Mouse (Mus musculus): ENCODE data around the gene Osbpl11.

Gene Osbpl11

DNA sequence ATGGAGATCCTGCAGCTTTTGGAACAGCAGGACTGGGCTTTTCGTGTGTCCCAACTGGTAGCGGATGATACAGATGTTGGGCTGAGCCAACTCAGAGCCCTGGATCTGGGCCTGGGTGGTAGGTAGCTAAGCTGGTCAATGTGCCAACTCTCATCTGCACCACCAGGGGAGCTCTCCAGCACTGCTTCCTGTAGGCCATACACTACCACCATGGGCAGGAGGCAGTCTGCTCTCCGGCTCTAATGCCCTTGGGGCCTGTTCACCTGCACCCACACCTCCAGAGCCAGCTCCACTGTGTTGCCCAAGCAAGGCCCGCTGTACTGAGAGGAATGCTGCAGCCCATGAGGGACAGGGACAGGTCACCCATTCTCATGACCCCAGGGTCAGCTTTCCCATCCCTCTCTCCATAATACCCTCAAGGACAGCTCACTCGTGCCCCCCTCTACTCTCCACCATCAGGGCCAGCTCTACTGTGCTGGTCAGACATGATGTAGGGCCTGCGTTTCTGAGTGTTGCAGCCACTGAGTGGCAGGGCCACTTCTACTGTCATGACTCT, 59.3 kb downstream of the Osbpl11 start:
- peak; percentile 14 for DNase-seq

DNA sequence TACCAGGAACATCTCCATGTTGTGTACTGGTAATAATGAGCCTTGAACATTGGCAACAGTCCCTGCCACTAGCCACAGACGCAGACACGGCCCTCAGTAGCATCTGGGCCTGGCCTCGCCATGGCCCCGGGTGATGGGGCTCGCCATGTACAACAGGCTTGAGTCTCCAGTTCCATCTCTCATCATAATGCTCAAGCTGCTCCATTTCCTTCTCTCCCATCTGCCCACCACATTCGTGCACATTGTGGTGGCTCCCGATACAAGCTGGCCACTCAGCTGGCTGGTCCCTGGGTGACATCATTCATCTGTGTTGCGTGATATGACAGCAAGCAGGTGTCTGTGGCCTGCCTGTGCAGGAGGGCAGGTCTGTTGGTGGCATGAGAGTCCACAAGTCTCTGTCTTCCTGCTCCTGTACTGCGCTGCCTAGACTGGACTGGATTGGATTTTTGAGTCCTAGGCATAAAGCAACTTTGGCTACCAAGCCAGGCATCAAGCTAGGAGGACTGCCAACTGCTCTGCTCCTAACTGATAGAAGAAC, 60.1 kb downstream of the Osbpl11 start:
- DNase-seq: no peak

DNA sequence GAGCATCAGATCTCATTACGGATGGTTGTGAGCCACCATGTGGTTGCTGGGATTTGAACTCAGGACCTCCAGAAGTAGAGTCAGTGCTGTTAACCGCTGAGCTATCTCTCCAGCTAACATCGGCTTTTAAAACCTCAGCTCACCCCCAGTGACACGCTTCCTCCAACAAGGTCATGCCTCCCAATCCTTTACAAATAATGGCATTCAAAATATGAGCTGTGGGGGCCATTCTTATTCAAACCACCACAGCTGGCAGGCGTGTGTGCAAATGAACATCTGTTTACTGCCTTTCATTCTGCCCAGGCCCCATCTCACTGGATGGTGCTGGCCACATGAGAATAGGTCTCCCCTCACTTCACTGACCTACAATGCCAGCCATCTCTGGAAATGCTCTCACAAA, 61.7 kb downstream of the Osbpl11 start:
- DNase-seq: no peak

DNA sequence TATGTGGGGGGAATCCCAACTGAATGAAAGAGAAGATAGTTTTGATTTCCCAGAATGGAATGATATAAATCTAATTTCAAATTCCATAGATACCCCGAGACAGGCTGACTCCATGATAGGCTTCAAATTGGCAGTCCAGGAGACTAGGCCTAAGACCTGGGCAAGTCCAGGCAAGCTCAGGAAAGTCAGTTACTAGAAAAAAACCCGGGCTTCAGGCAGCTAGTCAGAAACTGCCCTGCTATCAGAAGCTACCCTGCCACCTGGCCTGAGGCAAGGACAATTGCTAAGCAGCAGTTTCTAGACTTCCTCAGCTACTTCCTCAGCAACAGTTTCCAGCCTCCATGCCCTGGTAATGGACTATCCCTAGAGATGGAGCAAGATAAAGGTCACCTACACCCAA, 62.1 kb downstream of the Osbpl11 start:
- DNase-seq: no peak

DNA sequence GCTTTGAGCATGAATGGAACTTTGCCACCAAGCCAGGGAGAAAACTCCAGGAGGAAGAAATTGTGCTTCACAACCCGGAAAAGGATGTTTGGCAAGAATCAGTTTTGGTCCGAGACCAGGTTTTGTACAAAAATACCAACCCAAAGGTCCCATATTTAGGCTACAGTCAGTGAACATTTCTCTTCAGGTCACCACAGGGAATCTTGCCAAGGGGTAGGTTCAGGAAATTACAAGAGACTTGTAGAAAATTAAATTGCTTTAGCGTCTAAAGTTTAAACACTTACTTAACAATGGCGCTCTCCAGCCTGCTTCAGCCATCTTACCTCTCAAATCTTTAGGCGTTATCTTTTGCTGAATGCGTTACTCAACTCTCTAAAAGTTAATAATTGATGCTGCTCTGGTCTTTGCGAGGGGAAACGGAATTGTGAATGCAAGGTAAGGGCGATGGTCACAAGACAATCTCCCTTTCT, 65.8 kb downstream of the Osbpl11 start:
- no peak for DNase-seq

DNA sequence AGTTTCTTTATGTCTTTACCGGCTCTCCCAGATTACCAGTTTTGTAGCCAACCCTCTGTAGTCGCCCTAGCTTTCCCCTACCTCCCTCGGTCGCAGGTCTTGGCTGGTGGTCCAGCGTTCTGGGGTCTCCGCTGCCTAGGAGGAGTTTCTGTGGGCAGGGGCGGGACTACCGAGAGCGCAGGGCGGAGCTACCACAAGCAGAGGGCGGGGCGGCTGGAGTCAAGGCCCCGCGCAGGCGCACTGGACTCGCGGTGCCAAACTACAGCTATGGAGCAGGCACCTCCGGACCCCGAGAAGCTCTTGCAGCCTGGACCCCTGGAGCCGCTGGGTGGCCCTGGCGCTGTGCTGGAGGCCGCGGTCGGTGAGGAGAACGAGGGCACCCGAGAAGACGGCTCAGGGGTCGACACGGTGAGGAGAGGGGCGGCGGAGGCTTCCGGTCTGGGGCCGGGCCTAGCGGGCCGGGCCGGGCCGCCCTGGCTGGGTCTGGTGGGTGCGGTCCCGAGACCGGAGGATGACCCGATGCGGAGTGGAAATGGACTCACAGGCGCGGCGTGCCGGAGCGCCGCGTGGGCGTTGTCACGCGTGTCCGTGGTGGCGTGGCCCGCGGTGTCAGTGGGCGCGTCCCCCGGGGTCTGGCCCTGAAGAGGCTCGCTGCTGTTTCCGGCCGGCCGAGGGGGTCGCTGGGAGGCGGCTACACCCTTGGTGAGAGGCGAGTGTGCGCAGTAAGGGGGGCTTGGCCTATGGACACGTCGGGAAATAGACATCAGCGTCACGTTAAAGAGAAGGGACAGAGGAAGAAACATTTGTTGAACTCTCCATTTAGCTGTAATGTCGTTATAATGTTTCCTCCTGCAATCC, 66.6 kb downstream of the Osbpl11 start, which contains the start of gene Snx4:
TSS of gene Snx4 (plus strand) at position 249 of the 858 bp plus-strand sequence.
- peak; percentile 94 for DNase-seq

DNA sequence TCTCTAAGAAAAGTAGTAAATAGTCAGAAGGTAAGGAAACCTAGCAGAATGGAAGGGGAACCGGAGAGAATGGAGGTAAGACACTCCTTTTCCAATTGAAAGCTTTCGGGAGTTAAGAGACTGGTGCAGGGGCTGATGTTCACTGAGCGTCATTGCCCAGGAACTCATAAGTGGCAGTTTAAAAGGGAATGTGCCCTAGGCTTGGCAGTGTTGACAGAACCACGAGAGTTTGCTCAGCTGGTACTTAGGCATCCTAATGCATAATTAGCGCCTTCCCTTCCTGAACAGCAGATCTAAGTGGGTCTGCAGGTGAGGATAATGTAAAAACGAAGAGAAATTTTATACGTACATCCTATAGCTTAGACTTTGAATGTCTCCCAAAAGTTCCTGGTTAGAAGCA, 70.7 kb downstream of the Osbpl11 start:
- DNase-seq: no peak

DNA sequence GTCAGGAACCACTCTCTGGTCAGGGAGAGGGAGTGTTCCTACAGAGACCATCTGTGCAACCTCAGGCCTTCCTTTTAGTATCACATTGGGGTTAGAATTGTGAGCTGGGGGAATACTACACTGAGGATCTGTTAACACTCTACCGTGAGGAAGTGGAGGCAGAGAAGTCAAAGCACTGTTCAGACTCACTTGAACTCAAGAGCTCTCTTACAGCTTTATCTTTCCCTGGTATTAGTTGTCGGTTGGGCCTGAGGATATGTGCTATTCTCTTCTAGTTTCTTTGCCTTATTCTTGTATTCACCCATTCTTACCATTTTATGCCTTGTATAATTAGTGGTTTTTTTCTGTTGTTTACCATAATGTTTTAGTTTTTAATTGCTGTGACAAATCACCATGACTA, 73.7 kb downstream of the Osbpl11 start:
- no peak for DNase-seq

DNA sequence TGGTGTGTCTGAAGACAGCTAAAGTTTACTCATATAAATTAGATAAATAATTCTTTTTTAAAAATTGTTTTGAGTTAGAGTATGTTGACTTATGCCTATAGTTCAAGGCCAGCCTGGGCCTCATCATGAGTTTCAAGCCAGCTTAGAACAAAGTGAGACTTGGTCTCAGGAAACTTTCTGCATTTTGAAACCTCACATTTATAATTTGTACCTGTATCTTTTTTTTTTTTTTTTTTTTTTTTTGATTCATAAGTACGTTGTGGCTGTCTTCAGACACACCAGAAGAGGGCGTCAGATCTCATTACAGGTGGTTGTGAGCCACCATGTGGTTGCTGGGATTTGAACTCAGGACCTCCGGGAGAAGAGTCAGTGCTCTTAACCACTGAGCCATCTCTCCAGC, 75.0 kb downstream of the Osbpl11 start:
- no peak for DNase-seq

DNA sequence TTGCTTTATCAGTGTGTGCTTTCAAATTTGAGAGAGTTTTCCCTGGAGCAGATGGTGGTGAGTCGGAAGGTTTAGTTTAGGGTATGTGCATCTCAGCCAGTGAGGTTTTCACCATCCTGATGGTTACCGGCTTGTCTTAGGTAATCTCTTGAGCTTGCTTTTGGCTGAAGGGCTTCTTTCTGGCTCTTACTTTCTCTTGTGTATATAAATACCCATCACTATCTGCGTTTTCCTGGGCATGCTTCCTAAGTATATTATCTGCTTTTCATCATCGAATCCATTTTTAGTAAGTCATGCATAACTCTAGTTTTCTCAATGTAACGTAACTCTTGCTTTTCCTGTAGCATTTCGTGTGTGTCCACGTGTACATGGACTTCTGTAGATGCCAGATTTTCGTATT, 76.0 kb downstream of the Osbpl11 start:
- no peak for DNase-seq

DNA sequence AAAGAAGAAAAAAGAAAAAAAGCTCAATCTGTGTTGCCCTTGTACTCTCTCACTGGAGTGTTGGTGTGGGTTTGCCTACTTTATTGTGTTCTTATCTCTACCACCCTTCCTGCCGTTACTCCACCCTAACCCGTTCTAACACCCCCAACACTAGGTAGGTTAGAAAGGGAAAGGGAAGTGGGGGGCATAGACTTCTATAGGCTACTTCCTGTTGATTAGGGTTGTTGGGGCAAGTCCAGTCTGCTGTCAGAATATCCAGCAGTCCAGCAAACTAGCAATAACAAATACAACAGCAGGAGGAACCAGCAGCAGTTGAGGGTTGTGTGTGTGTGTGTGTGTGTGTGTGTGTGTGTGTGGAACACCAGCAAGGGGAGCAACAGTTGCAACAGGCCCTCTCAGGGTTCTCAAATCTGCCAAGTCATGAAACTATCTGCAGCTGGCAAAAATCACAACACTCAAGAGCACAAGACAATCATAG, 76.8 kb downstream of the Osbpl11 start:
- no peak for DNase-seq

DNA sequence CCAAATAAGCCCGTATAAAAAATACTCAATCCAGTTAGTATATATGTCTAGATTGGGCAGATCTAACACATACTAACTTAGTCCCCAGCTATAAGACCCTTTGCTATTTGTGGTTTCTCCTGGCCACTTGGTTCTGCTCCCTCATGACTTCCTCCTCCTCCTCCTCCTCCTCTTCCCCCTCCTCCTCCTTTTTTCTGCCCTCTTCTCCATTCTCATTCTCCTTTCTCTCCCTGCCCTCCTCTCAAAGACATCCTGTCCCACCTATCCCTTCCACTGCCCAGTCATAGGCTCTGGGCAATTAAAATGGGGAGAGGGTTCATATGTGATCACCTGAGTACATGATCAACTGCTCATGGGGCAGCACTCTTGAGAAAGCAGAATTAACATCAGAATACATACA, 77.2 kb downstream of the Osbpl11 start:
- no peak for DNase-seq

DNA sequence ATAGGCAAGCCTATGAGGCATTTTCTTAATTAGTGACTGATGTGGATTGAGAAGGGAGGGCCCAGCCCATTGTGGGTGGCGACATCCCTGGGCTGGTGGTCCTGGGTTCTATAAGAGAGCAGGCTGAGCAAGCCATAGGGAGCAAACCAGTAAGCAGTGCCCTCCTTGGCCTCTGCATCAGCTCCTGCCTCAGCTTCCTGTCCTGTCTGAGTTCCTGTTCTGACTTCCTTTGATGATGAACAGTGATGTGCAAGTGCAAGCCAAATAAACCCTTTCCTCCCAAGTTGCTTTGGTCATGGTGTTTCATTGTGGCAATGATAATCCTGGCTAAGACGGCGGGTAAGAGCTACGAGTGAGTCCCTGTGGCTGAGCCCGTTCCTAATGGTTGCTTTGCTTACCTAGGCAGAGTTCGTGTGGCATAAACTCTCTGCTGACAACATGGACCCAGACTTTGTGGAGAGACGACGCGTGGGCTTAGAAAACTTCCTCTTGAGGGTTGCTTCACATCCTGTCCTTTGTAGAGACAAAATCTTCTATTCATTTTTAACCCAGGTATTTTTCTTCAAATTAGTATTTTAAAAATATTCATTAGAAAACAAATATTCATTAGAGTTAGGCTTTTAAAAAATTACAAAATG, 82.9 kb downstream of the Osbpl11 start:
- DNase-seq: no peak

DNA sequence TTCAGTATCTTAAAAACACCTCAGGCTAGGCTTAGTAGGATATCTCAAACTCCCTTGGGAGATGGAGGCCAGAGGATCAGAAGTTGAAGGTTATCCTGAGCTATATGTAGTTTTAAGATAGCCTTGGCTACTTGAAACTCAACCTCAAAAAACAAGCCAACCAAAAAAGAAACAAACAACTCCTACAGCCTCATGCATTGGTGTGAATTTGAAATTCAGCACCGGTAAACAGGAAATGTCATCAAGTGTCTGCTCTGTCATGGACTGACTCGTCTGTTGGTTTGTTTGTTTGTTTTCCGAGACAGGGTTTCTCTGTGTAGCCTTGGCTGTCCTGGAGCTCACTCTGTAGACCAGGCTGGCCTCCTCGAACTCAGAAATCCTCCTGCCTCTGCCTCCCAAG, 87.0 kb downstream of the Osbpl11 start:
- no peak for DNase-seq

DNA sequence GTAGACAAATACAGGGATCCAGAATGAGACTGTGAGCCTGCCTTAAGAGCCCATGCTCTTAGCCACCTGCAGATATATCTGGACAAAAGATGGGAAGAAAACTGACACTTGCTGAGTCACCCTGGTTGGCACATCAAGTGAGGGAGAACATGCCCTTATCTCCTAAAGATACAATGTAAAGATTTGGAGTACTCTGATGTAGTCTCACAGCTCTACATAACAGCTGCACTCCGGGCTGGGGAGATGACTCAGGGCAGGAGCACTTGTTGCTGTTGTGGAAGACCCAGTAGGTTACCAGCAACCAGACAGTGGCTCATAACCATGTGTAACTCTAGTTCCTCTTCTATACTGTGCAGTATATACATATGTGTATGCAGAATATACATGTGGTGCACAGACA, 98.2 kb downstream of the Osbpl11 start:
- DNase-seq: no peak

DNA sequence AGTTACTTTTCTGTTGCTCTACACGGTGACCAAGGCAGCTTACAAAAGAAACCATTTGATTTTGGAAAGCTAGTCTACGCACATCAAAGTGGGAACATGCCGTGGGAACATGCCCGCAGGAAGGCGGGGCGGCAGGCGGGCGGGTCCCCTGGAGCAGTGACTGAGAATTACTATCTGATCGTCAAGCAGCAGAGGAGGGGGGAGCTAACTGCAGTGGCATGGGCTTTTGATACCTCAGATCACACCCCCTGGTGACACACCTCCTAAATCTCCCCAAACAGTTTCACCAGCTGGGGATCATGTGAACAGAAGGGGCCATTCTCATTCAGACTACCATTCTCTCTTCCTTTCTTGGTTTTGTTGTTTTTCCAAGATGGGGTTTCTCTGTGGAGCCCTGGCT, 103.7 kb downstream of the Osbpl11 start:
- DNase-seq: no peak

DNA sequence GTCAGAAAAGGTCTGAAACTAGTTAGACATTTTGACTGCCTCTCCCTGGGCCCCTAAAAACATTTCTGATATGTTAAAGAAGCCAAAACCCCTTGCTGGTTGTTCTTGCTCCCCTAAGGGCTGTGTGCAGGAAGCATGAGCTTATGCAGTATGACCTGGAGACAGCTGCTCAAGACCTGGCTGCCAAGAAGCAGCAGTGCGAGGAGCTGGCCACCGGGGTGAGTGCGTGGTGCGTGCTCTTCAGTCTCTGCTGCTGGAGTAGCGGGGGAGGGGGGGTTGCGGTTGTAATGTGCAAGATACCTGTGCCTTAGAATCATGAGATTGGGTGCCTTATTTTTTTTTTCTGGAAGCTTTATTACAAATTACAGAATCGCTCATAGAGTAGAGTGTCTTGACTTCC, 105.1 kb downstream of the Osbpl11 start:
- peak; percentile 16 for DNase-seq

DNA sequence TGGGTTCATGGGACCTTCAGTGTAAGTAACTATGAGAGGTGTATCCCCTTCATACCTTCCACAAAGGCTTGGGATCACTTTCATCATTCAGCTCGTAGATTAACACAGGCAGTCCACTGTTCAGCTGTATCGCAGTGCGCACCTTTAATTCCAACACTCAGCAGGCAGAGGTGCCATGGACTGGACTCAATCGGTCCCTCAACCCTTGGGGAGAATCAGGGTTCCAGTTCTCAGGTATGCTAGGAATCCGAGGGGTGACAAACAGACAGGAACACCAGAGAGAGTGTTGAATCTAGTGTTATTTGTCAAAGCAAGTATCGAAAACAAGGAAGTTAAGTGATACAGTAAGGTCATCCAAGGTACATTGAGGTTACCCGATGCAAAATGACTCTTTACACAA, 107.4 kb downstream of the Osbpl11 start:
- no peak for DNase-seq

All from retina, postnatal 1 day (tissue).